Mouse (Mus musculus) adrenal gland, postnatal 4 days (tissue): ENCODE results near the gene Pald1. TPM values are rescaled to one million over a fixed set of nuclear protein-coding genes. Genes with fewer than 3 reads are reported as not detected.

Experiments
- DNase-seq, 2 experiments: peaks; one replicate each; pipeline ENCODE4 v3.0.0; 2021 to 2022; ENCODE audit warnings: low spot score in 2 of 2, mixed read lengths in 2 of 2
- total RNA-seq, 2 experiments: library from RNA; stranded (reverse); gene quantifications; 2 replicates each; pipeline ENCODE4 v1.2.3; 2021

The Pald1 gene
- total RNA-seq, 2 experiments from 2014 or later, result 34.5 to 35.9 TPM

GRCm38 (mm10) chr10:61405958-61406357 lies 22.6 kb upstream of the Pald1 start:
- no peak for DNase-seq

- no peak for DNase-seq
Measured at GRCm38 (mm10) chr10:61402911-61403310, 19.6 kb upstream of the Pald1 start.

GRCm38 (mm10) chr10:61402480-61402879 lies 19.1 kb upstream of the Pald1 start:
- DNase-seq, result no peak

GRCm38 (mm10) chr10:61400407-61400806 lies 17.1 kb upstream of the Pald1 start:
- DNase-seq, result no peak

- DNase-seq, result peak in 1 of 2 experiments; percentile 39
Measured at GRCm38 (mm10) chr10:61399156-61399734, 15.9 kb upstream of the Pald1 start.

GRCm38 (mm10) chr10:61398125-61398524 lies 14.8 kb upstream of the Pald1 start:
- DNase-seq, result no peak

- no peak for DNase-seq
Measured at GRCm38 (mm10) chr10:61394476-61395136, 11.3 kb upstream of the Pald1 start.

GRCm38 (mm10) chr10:61392584-61392983 lies 9.3 kb upstream of the Pald1 start:
- DNase-seq, result no peak

- no peak for DNase-seq
Measured at GRCm38 (mm10) chr10:61390148-61390547, 6.8 kb upstream of the Pald1 start.

- DNase-seq, result no peak
Measured at GRCm38 (mm10) chr10:61389020-61389419, 5.7 kb upstream of the Pald1 start.

GRCm38 (mm10) chr10:61386284-61386683 lies 3.0 kb upstream of the Pald1 start:
- DNase-seq, result no peak

GRCm38 (mm10) chr10:61385174-61385573 lies 1.8 kb upstream of the Pald1 start:
- DNase-seq, result no peak

GRCm38 (mm10) chr10:61383715-61384047 lies 351 bp upstream of the Pald1 start:
- no peak for DNase-seq

GRCm38 (mm10) chr10:61382281-61382731 lies 1.0 kb downstream of the Pald1 start:
- DNase-seq, result no peak

- DNase-seq, result no peak
Measured at GRCm38 (mm10) chr10:61381823-61382222, 1.5 kb downstream of the Pald1 start.

- DNase-seq, result no peak
Measured at GRCm38 (mm10) chr10:61380186-61380585, 3.1 kb downstream of the Pald1 start.

GRCm38 (mm10) chr10:61379340-61380040 lies 3.8 kb downstream of the Pald1 start:
- DNase-seq, result no peak

GRCm38 (mm10) chr10:61378698-61379097 lies 4.6 kb downstream of the Pald1 start:
- DNase-seq, result no peak

- DNase-seq, result no peak
Measured at GRCm38 (mm10) chr10:61378050-61378449, 5.3 kb downstream of the Pald1 start.

GRCm38 (mm10) chr10:61374771-61375481 lies 8.4 kb downstream of the Pald1 start:
- no peak for DNase-seq

- DNase-seq, result no peak
Measured at GRCm38 (mm10) chr10:61374076-61374475, 9.3 kb downstream of the Pald1 start.

GRCm38 (mm10) chr10:61372585-61372923 lies 10.8 kb downstream of the Pald1 start:
- no peak for DNase-seq
